Mouse (Mus musculus) NIH3T3 (cell line): ENCODE results near the gene E330034G19Rik.
"Not testable (repeated sequence)": the region's sequence is repeated elsewhere in the genome, so short reads cannot be mapped to it uniquely, and the experiment has no call there.

Experiments used
- DNase-seq: peaks from one replicate; pipeline ENCODE4 v3.0.0-alpha.2; 2012; ENCODE audit warnings: low read depth

Gene E330034G19Rik

DNA sequence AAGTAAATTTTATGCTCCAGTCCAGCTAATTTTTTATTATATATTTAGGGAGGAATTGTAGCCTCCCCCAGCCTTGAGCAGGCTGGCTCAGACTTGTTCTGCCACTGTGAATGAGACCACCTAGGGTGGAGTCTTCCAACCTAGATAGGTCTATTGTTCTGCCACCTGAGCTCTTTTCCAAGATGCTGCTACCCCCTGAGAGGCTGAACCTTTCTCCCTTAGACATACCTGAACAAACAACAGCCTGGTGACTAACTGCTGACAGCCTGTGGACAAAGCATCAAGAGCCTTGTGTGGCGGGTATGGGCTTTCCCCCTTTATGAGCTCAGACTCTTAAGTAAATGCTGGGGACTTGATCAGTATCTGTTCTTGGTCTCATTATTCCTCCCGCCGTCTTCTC, 54.0 kb downstream of the E330034G19Rik start:
- not testable (repeated sequence) for DNase-seq

DNA sequence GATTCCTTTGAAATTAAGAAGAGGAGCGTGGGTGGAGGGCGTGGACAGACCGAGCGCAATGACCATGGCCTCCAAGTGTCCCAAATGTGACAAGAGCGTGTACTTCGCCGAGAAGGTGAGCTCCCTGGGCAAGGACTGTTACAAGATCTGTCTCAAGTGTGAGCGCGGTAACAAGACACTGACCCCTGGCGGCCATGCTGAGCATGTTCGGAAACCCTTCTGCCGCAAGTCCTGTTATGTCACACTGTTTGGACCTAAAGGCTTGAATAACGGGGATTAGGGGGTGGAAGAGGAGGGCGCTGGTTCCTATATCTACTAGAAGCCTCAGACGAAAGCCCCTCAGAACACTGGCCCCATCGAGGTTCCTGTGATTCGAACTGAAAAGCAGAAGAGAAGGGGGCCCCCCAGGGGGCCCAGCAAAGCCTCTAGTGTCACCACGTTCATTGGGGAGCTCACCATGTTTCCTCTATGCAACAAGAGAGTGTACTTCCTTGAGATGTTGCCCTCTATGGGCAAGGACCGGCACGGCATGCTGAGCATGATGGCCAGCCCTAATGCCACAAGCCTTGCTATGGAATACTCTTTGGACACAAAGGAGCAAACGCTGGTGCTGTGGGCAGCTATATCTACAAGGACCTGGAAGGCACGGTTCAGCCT, 65.4 kb downstream of the E330034G19Rik start:
- peak; percentile 71 for DNase-seq
